Mouse (Mus musculus): Measurements from ENCODE around the gene Il12rb2.

DNA sequence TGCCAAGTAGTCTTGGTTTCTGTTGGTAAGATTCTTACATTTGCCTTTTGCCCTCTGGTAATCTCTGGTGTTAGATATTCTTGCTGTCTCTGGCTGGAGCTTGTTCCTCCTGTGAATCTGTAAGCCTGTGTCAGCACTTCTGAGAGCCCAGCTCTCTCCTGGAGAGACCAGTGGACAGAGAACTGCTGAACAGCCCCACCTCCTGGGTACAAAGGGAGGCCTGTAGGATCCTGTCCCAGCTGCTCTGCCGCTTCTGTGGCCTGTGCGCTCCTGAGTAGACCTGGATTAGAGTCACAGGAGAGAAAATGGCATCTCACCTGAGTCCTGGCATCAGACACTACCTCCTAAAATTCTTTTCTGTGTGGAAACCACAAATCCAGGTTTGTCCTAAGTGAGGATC, 37.4 kb upstream of the Il12rb2 start:
- TF ChIP-seq CTCF (IDR thresholded peaks at IDR 0.05; ENCODE audit: control insufficient read depth, insufficient read depth, insufficient read length) (no peak), MYOG (IDR thresholded peaks at IDR 0.05; ENCODE audit: control insufficient read depth, extremely low read depth, insufficient read length) (no peak), MAX (IDR thresholded peaks at IDR 0.05) (no peak), MYOD1 (IDR thresholded peaks at IDR 0.05; ENCODE audit: control insufficient read depth, insufficient read length, low read depth) (no peak), USF1 (IDR thresholded peaks at IDR 0.05; ENCODE audit: low read depth) (no peak), CEBPB (IDR thresholded peaks at IDR 0.05; ENCODE audit: low read depth) (no peak), FOSL1 (IDR thresholded peaks at IDR 0.05; ENCODE audit: insufficient read depth, low read length, poor library complexity, severe bottlenecking) (no peak)
